Mouse (Mus musculus): ENCODE results near the gene Gm20908. TPM values are rescaled to one million over a fixed set of nuclear protein-coding genes. Genes with fewer than 3 reads are reported as not detected.
"Not testable (repeated sequence)": the region's sequence is repeated elsewhere in the genome, so short reads cannot be mapped to it uniquely, and the experiment has no call there.

Gm20908 gene
- not detected in 2 replicates for polyA plus RNA-seq (2014; fragmentation: Nextera tagmentation; extraction: Ambion mirVana)

DNA sequence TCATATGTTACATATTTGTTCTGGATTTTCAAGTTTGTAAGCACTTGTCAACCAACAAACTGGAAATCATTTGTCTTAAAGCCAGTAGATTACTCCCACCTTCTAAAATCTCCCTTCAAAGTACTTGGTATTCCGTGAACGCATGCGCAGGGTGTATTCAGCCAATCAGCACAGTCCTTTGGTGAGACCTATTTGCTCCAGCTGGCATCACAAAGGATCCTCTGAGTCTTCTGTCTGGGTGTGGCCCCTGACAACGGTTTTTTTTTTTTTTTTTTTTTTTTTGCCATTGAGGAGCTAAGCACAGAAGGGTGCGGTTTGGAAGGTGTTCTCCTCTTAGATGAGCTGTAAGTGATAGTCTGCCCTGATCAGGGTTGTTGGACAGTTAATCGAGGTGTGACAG is at the start of gene Gm20908:
TSS of gene Gm20908 (plus strand) at position 301 of the 400 bp plus-strand sequence.
- not testable (repeated sequence) for H3K27me3 ChIP-seq (ENCODE audit: control insufficient read depth, insufficient read depth, low read length); H3K27ac ChIP-seq (ENCODE audit: low read length); H3K36me3 ChIP-seq (ENCODE audit: control insufficient read depth, insufficient read depth, low read length); ATAC-seq (ENCODE audit: insufficient number of reproducible peaks, insufficient read depth, low FRiP score, low read depth); H3K9ac ChIP-seq (replicated peaks; ENCODE audit: low read depth, low read length); H3K9me3 ChIP-seq (ENCODE audit: control insufficient read depth, low read depth, low read length); H3K4me2 ChIP-seq (replicated peaks; ENCODE audit: low read depth, low read length); H3K4me1 ChIP-seq (ENCODE audit: control insufficient read depth, insufficient read depth, low read length); H3K4me3 ChIP-seq (ENCODE audit: low read depth, low read length)
- WGBS: no CpG with 5 or more reads among the region's 6 CpGs

All from stomach, embryonic 14.5 days (tissue).